Mouse (Mus musculus): ENCODE measurements around the gene Hoxa1. TPM values are rescaled to one million over a fixed set of nuclear protein-coding genes. Genes with fewer than 3 reads are reported as not detected.

The Hoxa1 gene
- polyA plus RNA-seq, 1 experiment = 1.2 TPM

- DNase-seq (ENCODE audit: low read depth) = no peak
- TF ChIP-seq CTCF (IDR thresholded peaks at IDR 0.05; ENCODE audit: borderline replicate concordance, extremely low read depth, insufficient read depth, insufficient read length) (no peak), POLR2A (IDR thresholded peaks at IDR 0.05; ENCODE audit: borderline replicate concordance, extremely low read depth, insufficient read depth, insufficient read length, poor library complexity, severe bottlenecking) (no peak)
Measured at GRCm38 (mm10) chr6:52115899-52116298, 42.2 kb downstream of the Hoxa1 start.

- no peak for DNase-seq (ENCODE audit: low read depth)
- TF ChIP-seq CTCF (IDR thresholded peaks at IDR 0.05; ENCODE audit: borderline replicate concordance, extremely low read depth, insufficient read depth, insufficient read length) = no peak
- no peak for TF ChIP-seq POLR2A (IDR thresholded peaks at IDR 0.05; ENCODE audit: borderline replicate concordance, extremely low read depth, insufficient read depth, insufficient read length, poor library complexity, severe bottlenecking)
Measured at GRCm38 (mm10) chr6:52111846-52112245, 46.3 kb downstream of the Hoxa1 start.

- DNase-seq (ENCODE audit: low read depth) = no peak
- TF ChIP-seq CTCF (IDR thresholded peaks at IDR 0.05; ENCODE audit: borderline replicate concordance, extremely low read depth, insufficient read depth, insufficient read length) = no peak
- no peak for TF ChIP-seq POLR2A (IDR thresholded peaks at IDR 0.05; ENCODE audit: borderline replicate concordance, extremely low read depth, insufficient read depth, insufficient read length, poor library complexity, severe bottlenecking)
Measured at GRCm38 (mm10) chr6:52107400-52107799, 50.7 kb downstream of the Hoxa1 start.

DNA sequence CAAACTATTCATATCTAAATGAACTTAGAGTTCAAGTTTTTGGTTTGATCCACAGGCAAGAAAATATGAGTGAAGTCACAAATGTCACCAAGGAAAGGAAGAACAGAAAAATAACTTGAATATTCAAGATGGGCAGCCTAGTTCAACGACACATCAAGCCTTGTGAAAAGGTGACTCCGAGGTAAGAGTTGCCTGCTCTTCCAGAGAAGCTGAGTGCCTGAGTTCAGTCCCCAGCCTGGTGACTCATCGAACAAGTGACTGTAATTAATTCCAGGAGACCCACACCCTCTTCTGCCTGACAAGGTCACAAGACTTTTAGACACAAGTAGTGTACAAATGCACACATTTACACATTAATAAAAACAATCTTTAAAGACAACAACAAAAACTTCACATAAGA lies 51.4 kb downstream of the Hoxa1 start:
- no peak for TF ChIP-seq CTCF (IDR thresholded peaks at IDR 0.05; ENCODE audit: borderline replicate concordance, extremely low read depth, insufficient read depth, insufficient read length)
- TF ChIP-seq POLR2A (IDR thresholded peaks at IDR 0.05; ENCODE audit: borderline replicate concordance, extremely low read depth, insufficient read depth, insufficient read length, poor library complexity, severe bottlenecking) = no peak
- DNase-seq (ENCODE audit: low read depth) = no peak

DNA sequence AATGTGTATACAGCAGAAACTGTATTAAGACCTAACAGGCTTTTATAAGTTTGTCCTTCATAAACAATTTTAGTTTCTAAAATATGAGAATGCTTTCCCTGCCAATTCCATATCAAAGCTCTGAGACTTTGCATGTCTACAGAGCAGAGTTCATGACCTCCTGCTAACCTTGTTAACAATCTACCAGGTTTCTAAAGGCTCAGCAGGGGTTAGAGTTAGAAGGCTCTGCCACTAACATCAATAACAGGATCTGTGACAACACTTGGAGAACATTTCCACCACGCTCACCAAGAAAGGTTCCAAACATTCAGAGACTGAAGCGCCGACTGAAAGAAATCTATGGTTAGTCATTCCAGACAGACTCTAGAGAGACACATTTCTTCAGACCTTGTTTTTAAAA lies 51.9 kb downstream of the Hoxa1 start:
- no peak for TF ChIP-seq POLR2A (IDR thresholded peaks at IDR 0.05; ENCODE audit: borderline replicate concordance, extremely low read depth, insufficient read depth, insufficient read length, poor library complexity, severe bottlenecking)
- no peak for TF ChIP-seq CTCF (IDR thresholded peaks at IDR 0.05; ENCODE audit: borderline replicate concordance, extremely low read depth, insufficient read depth, insufficient read length)
- no peak for DNase-seq (ENCODE audit: low read depth)

Other genes starting within 250 kb of the Hoxa1 start
- gene Skap2, start 145.8 kb downstream of the Hoxa1 start, polyA plus RNA-seq (2012; rRNA removed) = 6.3 and 10.3 TPM in 2 replicates
- gene Hoxa2, start 6.5 kb upstream of the Hoxa1 start, polyA plus RNA-seq (2012; rRNA removed) = 3.2 and 14.2 TPM in 2 replicates
- gene 5730596B20Rik, start 19.2 kb upstream of the Hoxa1 start, polyA plus RNA-seq (2012; rRNA removed) = 0.10 and 0.67 TPM in 2 replicates
- 1.9 and 16.4 TPM in 2 replicates for gene Hoxa4, start 33.4 kb upstream of the Hoxa1 start, polyA plus RNA-seq (2012; rRNA removed)
- 5.0 and 47.1 TPM in 2 replicates for gene Hoxa5, start 46.3 kb upstream of the Hoxa1 start, polyA plus RNA-seq (2012; rRNA removed)
- 0.08 and 3.7 TPM in 2 replicates for gene Hoxa6, start 50.4 kb upstream of the Hoxa1 start, polyA plus RNA-seq (2012; rRNA removed)
- gene Hoxa3, start 55.0 kb upstream of the Hoxa1 start, polyA plus RNA-seq (2012; rRNA removed) = 1.6 and 20.3 TPM in 2 replicates
- gene Gm28308, start 55.0 kb upstream of the Hoxa1 start, polyA plus RNA-seq (2012; rRNA removed) = not detected in 2 replicates
- 0.05 and 0.10 TPM in 2 replicates for gene Hoxa7, start 63.5 kb upstream of the Hoxa1 start, polyA plus RNA-seq (2012; rRNA removed)
- 0.10 TPM in 1 of 2 replicates, not detected in the other for gene Hoxa9, start 72.8 kb upstream of the Hoxa1 start, polyA plus RNA-seq (2012; rRNA removed)
- 0.08 and 0.23 TPM in 2 replicates for gene Hoxa10, start 82.5 kb upstream of the Hoxa1 start, polyA plus RNA-seq (2012; rRNA removed)
- 0.04 TPM in 1 of 2 replicates, not detected in the other for gene Hoxa11, start 87.5 kb upstream of the Hoxa1 start, polyA plus RNA-seq (2012; rRNA removed)
- gene Hoxa13, start 102.6 kb upstream of the Hoxa1 start, polyA plus RNA-seq (2012; rRNA removed) = 0.10 TPM in 1 of 2 replicates, not detected in the other
- gene Evx1, start 155.2 kb upstream of the Hoxa1 start, polyA plus RNA-seq (2012; rRNA removed) = 1.5 and 3.7 TPM in 2 replicates

All from brain, embryonic 14.5 days (tissue).